Mouse (Mus musculus) CD4-positive, CD25-positive, alpha-beta regulatory T cell, adult 2 months (primary cell): ENCODE data around the gene Fbxo10.
"Not testable (repeated sequence)": the region's sequence is repeated elsewhere in the genome, so short reads cannot be mapped to it uniquely, and the experiment has no call there.

Experiments
- DNase-seq: peaks from one replicate; pipeline ENCODE4 v3.0.0-alpha.2; 2012; ENCODE audit warnings: low read depth, low spot score

Gene Fbxo10

GRCm38 (mm10) chr4:45084021-45084894 is at the start of gene Fbxo10:
Fbxo10 (minus strand) TSS chr4:45084604.
- DNase-seq = peak; percentile 90

GRCm38 (mm10) chr4:45131021-45131420 is 46.6 kb upstream of the Fbxo10 start:
- no peak for DNase-seq

GRCm38 (mm10) chr4:45121311-45121710 is 36.9 kb upstream of the Fbxo10 start:
- no peak for DNase-seq

GRCm38 (mm10) chr4:45108456-45109110 is 24.2 kb upstream of the Fbxo10 start:
- peak; percentile 11 for DNase-seq

- DNase-seq = peak; percentile 92
Observed at GRCm38 (mm10) chr4:45107601-45108277, 23.3 kb upstream of the Fbxo10 start, which contains the start of gene Tomm5. Tomm5 (minus strand) TSS chr4:45108114.

- peak; percentile 11 for DNase-seq
Observed at GRCm38 (mm10) chr4:45107066-45107465, 22.7 kb upstream of the Fbxo10 start.

GRCm38 (mm10) chr4:45106409-45106808 is 22.0 kb upstream of the Fbxo10 start:
- DNase-seq = peak; percentile 23

GRCm38 (mm10) chr4:45097198-45097872 is 12.9 kb upstream of the Fbxo10 start:
- DNase-seq = peak; percentile 87

GRCm38 (mm10) chr4:45084895-45085290 is 489 bp upstream of the Fbxo10 start:
- DNase-seq = no peak

- DNase-seq = no peak
Observed at GRCm38 (mm10) chr4:45083487-45083886, 917 bp downstream of the Fbxo10 start.

- peak; percentile 18 for DNase-seq
Observed at GRCm38 (mm10) chr4:45082951-45083350, 1.5 kb downstream of the Fbxo10 start.

GRCm38 (mm10) chr4:45081041-45081440 is 3.4 kb downstream of the Fbxo10 start:
- not testable (repeated sequence) for DNase-seq

- no peak for DNase-seq
Observed at GRCm38 (mm10) chr4:45073544-45073943, 10.9 kb downstream of the Fbxo10 start.

GRCm38 (mm10) chr4:45072261-45072973 is 12.0 kb downstream of the Fbxo10 start:
- no peak for DNase-seq

GRCm38 (mm10) chr4:45067742-45068141 is 16.7 kb downstream of the Fbxo10 start:
- no peak for DNase-seq

- no peak for DNase-seq
Observed at GRCm38 (mm10) chr4:45066036-45066730, 18.2 kb downstream of the Fbxo10 start.

GRCm38 (mm10) chr4:45064577-45064976 is 19.8 kb downstream of the Fbxo10 start:
- DNase-seq = no peak

- not testable (repeated sequence) for DNase-seq
Observed at GRCm38 (mm10) chr4:45063836-45064235, 20.6 kb downstream of the Fbxo10 start.

- no peak for DNase-seq
Observed at GRCm38 (mm10) chr4:45055451-45055850, 29.0 kb downstream of the Fbxo10 start.

- DNase-seq = peak; percentile 15
Observed at GRCm38 (mm10) chr4:45054862-45055261, 29.5 kb downstream of the Fbxo10 start.
